Mouse (Mus musculus) liver, adult (tissue): ENCODE results near the gene Eif4ebp2.
A peak's percentile ranks its signal among the peaks of the same experiment; 100 is the strongest.

Experiments
- GATA4 ChIP-seq: IDR thresholded peaks from 2 replicates; pipeline ENCODE4 v1.6.1; 2014; ENCODE audit warnings: mild to moderate bottlenecking, low read length; ENCODE audit not compliant: insufficient replicate concordance

Gene Eif4ebp2

GRCm38 (mm10) chr10:61412910-61413625, 39.4 kb downstream of the Eif4ebp2 start:
- peak; percentile 89 for TF ChIP-seq GATA4

DNA sequence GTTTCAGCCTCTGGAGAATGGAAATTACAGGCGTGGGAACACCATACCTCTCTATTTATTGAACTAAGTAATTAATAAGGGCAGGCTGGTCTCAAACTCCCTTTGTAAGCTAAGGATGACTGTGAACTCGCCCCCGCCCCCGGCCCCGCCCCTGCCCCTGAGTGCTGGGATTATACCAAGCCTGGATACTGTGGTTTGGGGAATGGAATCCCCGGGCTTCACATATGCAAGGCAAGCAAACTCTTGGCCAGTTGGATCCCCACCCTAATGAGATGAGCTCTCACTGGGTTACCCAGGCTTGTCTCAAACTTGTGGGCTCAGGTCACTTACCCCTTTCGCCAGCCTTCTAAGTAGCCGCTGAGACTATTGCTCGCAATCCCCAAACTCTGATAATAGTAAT, 42.3 kb downstream of the Eif4ebp2 start:
- no peak for TF ChIP-seq GATA4

- TF ChIP-seq GATA4, result no peak
Observed at GRCm38 (mm10) chr10:61409776-61410175, 42.7 kb downstream of the Eif4ebp2 start.

DNA sequence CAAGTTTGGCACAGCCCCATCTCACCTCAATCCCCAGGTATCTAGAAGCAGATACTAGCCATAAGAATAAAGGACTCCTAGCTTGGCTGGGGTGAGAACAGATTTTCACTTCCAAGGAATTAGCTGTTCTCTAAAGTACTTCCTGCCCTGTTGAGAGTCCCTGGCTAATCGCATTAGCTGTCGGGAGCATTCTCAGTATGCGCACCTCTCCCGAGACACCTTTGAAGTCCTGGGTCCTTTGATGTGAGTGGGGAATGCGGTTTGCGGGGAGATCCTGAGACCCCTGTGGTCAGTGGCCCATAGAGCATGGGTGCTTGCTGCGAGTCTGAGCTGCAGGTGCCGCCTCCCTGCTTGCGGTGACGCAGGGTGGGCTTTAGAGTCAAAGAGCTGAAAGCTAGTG, 46.5 kb downstream of the Eif4ebp2 start:
- no peak for TF ChIP-seq GATA4

- TF ChIP-seq GATA4, result no peak
Observed at GRCm38 (mm10) chr10:61402911-61403310, 49.5 kb downstream of the Eif4ebp2 start.

DNA sequence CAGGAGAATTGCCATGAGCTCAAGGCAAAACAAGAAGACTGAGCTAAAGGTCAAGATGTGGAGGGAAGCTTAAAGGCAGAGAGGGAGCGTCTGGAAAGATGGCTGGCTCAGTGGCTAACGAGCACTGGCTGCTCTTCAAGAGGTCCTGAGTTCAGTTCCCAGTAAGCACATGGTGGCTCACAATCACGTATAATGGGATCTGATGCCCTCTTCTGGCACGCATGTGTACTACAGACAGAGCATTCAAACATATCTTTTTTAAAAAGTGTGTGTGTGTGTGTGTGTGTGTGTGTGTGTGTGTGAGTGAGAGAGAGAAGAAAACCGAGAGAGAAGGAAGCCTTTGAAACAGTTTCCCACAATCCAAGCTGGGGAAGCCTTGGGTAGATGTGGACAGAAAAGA, 50.0 kb downstream of the Eif4ebp2 start:
- TF ChIP-seq GATA4, result no peak

DNA sequence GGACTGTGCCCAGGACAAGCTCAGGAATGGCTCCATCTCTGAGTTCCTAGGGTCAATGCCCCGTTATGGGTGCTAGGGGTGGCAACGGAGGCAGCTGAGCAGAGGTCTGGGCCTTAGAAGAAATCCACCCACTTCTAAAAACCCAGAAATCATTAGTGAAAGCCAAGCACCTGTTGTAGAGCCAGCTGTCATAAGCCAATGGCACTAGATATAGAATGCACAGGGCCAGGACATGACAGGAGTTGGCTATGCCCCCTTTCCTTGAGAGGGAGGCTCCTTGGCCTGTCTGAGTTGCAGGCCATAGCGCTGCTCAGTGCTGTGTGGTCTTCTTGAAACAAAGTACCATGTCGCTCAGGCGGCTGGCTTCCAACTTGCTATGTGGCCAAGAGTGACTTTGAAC, 52.1 kb downstream of the Eif4ebp2 start:
- TF ChIP-seq GATA4, result no peak

DNA sequence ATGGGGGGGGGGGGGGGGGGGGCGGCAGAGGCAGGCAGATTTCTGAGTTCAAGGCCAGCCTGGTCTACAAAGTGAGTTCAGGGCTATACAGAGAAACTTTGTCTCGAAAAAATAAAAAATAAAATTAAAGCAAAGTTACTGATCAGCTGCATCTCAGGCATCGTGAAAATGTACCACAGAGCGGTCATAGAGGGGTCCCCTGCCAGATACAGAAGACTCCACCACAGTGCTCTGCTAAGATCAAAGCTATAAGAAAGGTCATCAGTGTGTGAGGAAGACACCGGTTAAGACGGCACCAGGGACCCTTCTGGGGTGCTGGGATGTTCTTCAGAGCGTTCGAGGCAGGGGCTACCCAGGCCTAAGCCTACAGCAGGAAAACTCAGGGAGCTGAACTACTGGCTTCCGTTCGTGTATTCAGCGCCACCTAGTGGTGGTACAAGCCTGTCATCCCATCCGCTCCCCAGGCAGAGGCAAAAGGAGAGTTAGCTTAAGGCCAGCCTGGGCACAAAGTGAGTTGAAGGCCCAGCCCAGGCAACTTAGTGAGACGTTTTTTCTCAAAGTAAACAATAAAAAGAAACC, 53.2 kb downstream of the Eif4ebp2 start:
- TF ChIP-seq GATA4, result no peak

DNA sequence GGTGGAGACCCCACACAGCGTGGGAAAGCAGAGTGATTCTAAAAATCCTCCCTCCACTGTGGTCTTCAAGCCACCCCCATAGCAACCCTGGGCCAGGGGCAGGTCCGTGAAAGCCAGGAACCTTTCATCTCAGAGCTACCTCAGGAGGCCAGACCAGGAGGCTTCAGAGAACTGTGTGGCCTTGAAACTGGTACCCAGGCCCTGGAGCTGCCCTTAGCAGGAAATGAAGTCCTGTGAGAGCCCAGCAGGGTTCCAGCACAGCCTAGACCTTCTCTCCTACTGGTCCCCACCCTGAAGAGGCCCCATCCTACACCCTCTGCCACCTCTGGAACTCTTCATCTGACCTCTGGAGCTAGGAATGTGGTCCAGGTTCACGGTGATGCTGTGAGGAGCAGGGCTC, 54.3 kb downstream of the Eif4ebp2 start:
- TF ChIP-seq GATA4, result no peak

DNA sequence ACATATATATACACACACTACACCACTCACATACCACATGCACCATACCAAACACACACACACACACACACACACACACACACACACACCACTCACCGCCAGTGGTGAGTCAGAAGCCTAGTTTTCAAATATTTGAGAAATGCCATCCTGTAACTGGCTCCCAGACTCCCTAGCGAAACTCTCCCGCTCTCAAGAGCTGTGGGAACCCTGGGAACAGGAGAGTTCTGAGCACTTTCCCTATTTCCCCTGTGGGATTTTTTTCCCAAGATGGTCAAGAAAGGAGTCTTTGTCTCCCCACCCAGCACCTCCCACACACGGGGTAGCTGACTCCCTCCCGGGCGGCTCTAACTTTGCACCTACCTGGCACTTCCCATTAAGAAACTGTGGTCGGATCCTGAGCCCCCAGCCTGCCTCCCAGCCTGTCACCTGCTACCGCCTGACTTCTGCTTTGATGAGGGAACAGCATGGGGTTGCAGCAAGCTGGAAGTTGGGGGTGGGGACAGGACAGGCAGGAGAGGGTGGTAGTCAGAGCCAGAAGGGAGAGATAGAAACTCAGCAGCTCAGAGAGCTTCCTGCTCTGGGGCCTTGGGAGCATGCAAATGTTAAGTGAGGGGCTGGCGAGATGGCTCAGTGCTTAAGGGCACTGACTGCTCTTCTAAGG, 57.9 kb downstream of the Eif4ebp2 start:
- TF ChIP-seq GATA4, result no peak

DNA sequence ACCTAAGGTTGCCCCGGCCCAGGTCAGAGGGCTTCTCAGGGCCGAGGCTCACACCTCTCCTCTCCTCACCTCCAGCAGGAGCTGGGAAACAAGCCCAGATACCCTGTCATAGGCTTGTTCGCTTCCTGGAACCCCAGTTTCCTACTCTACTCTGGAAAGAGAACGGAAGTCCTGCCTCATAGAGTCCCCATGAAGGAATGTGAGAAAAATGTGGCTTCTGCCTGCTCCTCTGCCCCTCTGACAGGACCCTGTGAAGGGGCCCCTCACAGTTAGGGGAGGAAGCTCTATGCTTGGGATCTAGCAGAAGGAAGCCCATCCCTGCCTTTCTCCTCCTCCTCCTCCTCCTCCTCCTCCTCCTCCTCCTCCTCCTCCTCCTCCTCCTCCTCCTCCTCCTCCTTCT, 59.9 kb downstream of the Eif4ebp2 start:
- TF ChIP-seq GATA4, result no peak

- TF ChIP-seq GATA4, result peak; percentile 81; the same call in 1 of the 2 replicates
Observed at GRCm38 (mm10) chr10:61390148-61390547, 62.3 kb downstream of the Eif4ebp2 start.

DNA sequence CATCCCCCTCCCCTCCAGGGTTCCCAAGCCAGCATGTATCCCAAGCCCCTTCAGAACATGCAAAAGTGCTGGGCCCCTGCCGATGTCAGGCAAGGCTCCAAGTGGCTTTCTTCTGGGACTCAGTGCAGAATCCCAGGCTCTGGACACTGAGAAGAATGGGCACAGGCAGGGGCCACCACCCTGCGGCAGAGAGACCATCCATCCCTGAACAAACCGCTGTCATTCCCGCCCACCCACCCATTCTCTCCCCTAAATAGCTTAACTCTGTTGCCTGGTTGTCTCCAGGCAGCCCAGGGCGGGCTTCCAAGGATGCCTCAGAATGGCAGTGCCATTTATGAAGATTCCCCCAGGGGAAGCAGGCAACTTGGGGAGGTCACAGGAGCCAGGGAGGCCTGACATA, 63.4 kb downstream of the Eif4ebp2 start:
- no peak for TF ChIP-seq GATA4

DNA sequence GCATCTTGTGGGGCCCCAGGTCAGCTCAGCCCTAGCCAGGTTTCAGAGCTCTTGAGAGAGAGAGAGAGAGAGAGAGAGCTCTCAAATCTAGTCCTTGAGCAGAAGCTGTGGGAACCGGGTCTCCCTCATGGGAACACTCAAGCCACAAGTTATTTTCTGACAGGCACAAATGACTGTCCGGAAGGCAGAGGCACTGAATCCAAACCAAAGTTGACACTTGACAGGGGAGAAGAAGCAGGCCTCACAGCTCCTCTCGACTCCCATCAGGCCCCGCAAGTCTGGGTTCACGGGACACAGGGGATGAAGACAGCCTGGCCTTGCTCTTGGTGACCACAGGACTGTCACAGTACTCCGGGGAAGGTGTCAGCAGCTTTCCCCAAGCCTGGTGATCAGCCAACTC, 66.2 kb downstream of the Eif4ebp2 start:
- TF ChIP-seq GATA4, result no peak

DNA sequence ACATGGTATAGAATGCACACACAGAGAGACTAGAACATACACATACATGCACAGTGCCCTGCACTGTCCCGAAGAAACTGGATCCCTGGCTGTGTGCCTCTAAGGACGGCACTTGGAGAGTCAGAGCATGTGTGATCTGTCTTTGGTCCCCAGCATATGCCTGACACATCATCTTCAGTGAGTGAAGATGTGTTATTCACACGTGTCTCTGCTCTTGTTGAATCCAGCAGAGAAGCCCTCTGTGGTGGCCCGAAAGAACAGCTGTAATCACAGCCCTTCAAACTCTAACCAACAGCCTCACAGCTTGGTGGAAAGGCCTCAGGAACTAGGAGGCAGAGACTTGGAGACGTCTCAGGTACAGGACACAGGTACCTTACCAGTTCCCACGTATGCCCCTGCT, 67.3 kb downstream of the Eif4ebp2 start:
- TF ChIP-seq GATA4, result no peak

- no peak for TF ChIP-seq GATA4
Observed at GRCm38 (mm10) chr10:61383715-61384047, 68.8 kb downstream of the Eif4ebp2 start.
